Mouse (Mus musculus): ENCODE data around the gene Ndufs5. TPM values are rescaled to one million over a fixed set of nuclear protein-coding genes. Genes with fewer than 3 reads are reported as not detected.

The Ndufs5 gene
- total and polyA plus RNA-seq, 3 experiments = 121 to 213 (median 174) TPM

DNA sequence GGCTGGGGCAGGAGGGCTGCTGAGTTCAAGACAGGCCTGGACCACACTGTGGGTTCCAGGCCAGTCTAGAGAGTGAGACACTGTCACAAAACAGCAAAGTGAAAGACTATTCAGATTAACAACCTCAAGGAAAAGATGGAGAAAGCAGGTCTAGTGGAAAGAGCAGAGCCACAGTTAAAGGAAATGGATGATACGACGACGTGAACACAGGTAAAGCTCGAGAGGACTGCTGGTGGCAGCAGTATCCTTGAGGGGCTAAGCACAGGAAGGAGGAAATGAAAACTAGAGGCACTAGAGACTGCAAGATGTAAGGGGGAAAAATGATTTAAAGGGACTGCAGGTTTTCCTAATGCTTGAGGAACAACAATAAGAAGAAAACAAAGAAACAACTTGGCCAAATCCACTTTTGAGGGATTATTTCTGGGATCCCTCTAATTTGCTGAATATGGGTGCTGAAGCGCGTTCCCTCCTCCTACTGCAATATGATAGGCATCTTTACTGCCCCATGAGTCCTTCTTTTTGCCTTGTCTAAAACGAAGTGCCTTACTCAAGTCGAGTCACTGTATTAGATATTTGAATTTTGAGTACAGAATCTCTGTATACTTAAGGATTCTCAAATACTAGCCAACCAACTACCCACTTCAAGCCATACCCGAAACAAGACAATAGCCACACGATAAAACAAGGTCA lies 30.9 kb upstream of the Ndufs5 start:
- DNase-seq (ENCODE audit: extremely low read depth) = no peak
- Histone ChIP-seq H3K4me1 (ENCODE audit: control insufficient read depth in 1 of 2, insufficient read depth in 2 of 2) (peaks cover 12 to 41% of the 10 kb centered on the region in 2 experiments), H3K79me2 (replicated peaks; ENCODE audit: control insufficient read depth, extremely low read depth, insufficient read depth, poor library complexity, severe bottlenecking) (peaks cover 59% of the 10 kb centered on the region), H3K9me3 (replicated peaks; ENCODE audit: low read length) (no peaks in the 10 kb centered on the region), H3K36me3 (replicated peaks in 1 of 2; ENCODE audit: control insufficient read depth in 1 of 2, insufficient read depth in 1 of 2, low read length in 1 of 2) (peaks cover 0 to 14% of the 10 kb centered on the region in 2 experiments), H3K27me3 (replicated peaks) (peaks cover 2% of the 10 kb centered on the region), H3K4me2 (ENCODE audit: insufficient read depth, low read depth, poor library complexity, severe bottlenecking) (peak overlapping the region; percentile 93), H3K4me3 (replicated peaks in 1 of 3; ENCODE audit: low read depth in 2 of 3, low read length in 2 of 3, poor library complexity in 1 of 3) (peak overlapping the region; percentile 90 to 97 (median 93)), H3K9ac (ENCODE audit: insufficient read depth, low read depth) (peak overlapping the region; percentile 97), H3K27ac (ENCODE audit: insufficient read depth, low read depth) (peak overlapping the region; percentile 14)
- dilution Hi-C loops (cut with MboI; ENCODE audit: extremely low pct_ligation_motif_present, extremely low pct_unique_long_range_greater_than_20kb, low sequenced_read_pairs) = no loop called here
- in situ Hi-C loops (cut with MboI; ENCODE audit: low pct_ligation_motif_present, low pct_unique_long_range_greater_than_20kb, low sequenced_read_pairs) = no loop called here
- no peak for TF ChIP-seq USF2 (conservative IDR thresholded peaks at IDR 0.05; ENCODE audit: low read depth, low read length)
- TF ChIP-seq NELFE (IDR thresholded peaks at IDR 0.05; ENCODE audit: low read depth, low read length) = no peak
- no peak for TF ChIP-seq PAX5 (IDR thresholded peaks at IDR 0.05; ENCODE audit: low read length)
- 0 out of 2 replicates have a peak, but pooled peaks have one; percentile 7 for TF ChIP-seq IRF4 (IDR thresholded peaks at IDR 0.05; ENCODE audit: low read depth, low read length)
- no peak for TF ChIP-seq MAZ (IDR thresholded peaks at IDR 0.05; ENCODE audit: low read depth, low read length)
- TF ChIP-seq POLR2A (IDR thresholded peaks at IDR 0.05; ENCODE audit: low read depth, low read length) = no peak
- TF ChIP-seq EP300 (IDR thresholded peaks at IDR 0.05; ENCODE audit: low read length) = 0 out of 2 replicates have a peak, but pooled peaks have one; percentile 13
- peak; percentile 56; the same call in 1 of the 2 replicates for TF ChIP-seq CHD1 (IDR thresholded peaks at IDR 0.05; ENCODE audit: low read depth, low read length)
- no peak for TF ChIP-seq JUN (IDR thresholded peaks at IDR 0.05; ENCODE audit: insufficient read depth, low read depth, low read length)
- TF ChIP-seq ZMIZ1 (IDR thresholded peaks at IDR 0.05; ENCODE audit: low read depth, low read length) = no peak
- TF ChIP-seq MYC (IDR thresholded peaks at IDR 0.05; ENCODE audit: low read depth, low read length) = no peak
- no peak for TF ChIP-seq USF1 (IDR thresholded peaks at IDR 0.05; ENCODE audit: low read depth, low read length)
- TF ChIP-seq SIN3A (IDR thresholded peaks at IDR 0.05; ENCODE audit: low read length) = peak; percentile 37; the same call in 1 of the 2 replicates

DNA sequence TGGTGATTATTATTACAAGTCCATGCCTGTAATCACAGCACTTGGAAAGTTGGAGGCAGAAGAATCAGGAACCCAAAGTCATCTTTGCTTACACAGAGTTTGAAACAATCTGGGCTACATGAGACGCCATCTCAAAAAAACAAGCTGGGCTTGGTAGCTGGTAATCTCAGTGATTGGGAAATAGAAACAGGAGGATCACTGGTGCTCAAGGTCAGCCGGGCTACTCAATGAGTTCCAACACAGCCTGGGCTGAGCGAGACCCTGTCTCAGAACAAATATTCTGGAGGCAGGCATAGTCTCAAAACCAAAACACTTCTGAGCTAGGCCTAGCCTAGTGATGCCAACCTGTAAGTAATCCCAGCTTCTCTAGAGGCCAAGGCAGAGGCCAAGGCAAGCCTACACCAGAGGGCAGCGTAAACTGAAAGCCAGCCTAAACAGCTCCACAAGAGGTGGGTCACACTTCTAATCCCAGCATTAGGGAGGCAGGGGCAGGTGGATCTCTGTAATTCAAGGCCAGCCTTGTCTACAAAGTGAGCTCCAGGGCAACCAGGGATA lies 27.3 kb upstream of the Ndufs5 start:
- no peak for DNase-seq (ENCODE audit: extremely low read depth)
- TF ChIP-seq CTCF (conservative IDR thresholded peaks at IDR 0.05 in 1 of 2, IDR thresholded peaks at IDR 0.05 in 1 of 2; ENCODE audit: low read depth in 2 of 2, low read length in 2 of 2) = peak in 1 of 2 experiments; percentile 30; a peak in 2 of 4 replicates
- TF ChIP-seq CHD2 (IDR thresholded peaks at IDR 0.05; ENCODE audit: low read length) = no peak
- no peak overlapping the region for H3K4me2 ChIP-seq (ENCODE audit: insufficient read depth, low read depth, poor library complexity, severe bottlenecking)
- no peaks in the 10 kb centered on the region for H3K27me3 ChIP-seq (replicated peaks)
- peaks cover 9 to 56% of the 10 kb centered on the region in 2 experiments for H3K4me1 ChIP-seq (ENCODE audit: control insufficient read depth in 1 of 2, insufficient read depth in 2 of 2)
- H3K36me3 ChIP-seq (replicated peaks in 1 of 2; ENCODE audit: control insufficient read depth in 1 of 2, insufficient read depth in 1 of 2, low read length in 1 of 2) = peaks cover 10 to 40% of the 10 kb centered on the region in 2 experiments
- no peak overlapping the region for H3K27ac ChIP-seq (ENCODE audit: insufficient read depth, low read depth)
- peaks cover 78% of the 10 kb centered on the region for H3K79me2 ChIP-seq (replicated peaks; ENCODE audit: control insufficient read depth, extremely low read depth, insufficient read depth, poor library complexity, severe bottlenecking)
- no peak overlapping the region for H3K4me3 ChIP-seq (replicated peaks in 1 of 3; ENCODE audit: low read depth in 2 of 3, low read length in 2 of 3, poor library complexity in 1 of 3)
- H3K9ac ChIP-seq (ENCODE audit: insufficient read depth, low read depth) = no peak overlapping the region
- in situ Hi-C loops (cut with MboI; ENCODE audit: low pct_ligation_motif_present, low pct_unique_long_range_greater_than_20kb, low sequenced_read_pairs) (no loop called here), dilution Hi-C loops (cut with MboI; ENCODE audit: extremely low pct_ligation_motif_present, extremely low pct_unique_long_range_greater_than_20kb, low sequenced_read_pairs) (no loop called here)
- H3K9me3 ChIP-seq (replicated peaks; ENCODE audit: low read length) = no peaks in the 10 kb centered on the region
